42 mouse cellular contexts compared by ENCODE assay signal in the genomic region with DNA sequence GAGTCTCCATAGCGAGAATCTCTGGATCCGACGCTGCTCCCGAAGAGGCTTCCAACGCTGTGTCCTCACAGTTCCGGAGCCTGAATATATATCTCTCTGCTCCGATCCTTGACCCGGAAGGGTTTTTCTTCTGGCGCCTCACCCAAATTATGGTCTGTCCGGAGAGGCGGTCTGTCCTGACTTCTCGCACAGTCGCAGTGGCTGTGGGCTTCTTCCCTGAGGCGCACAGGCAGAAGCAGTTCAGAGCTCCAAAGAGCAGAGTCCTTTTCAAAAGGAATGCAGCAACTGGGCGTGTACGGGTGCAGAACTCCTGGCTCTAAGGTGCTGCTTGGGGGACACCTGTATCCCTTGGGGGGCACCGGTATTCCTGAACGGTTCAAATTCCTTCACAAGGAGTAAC. TPM values are rescaled to one million over a fixed set of nuclear protein-coding genes. Genes with fewer than 3 reads are reported as not detected.
"Had no signal": no experiment of that assay in that cellular context is flagged by ENCODE, and none has a peak within 500 bp of the region (broad histone marks: within the 10 kb centered on the region; RNA-seq: fewer than 3 reads in every experiment).

A gene (minus strand): TSS at position 101 of the 400 bp plus-strand sequence.

RNA-seq across cellular contexts. Expression of the gene that starts here (rescaled TPM):
- total RNA-seq: heart, postnatal 10 days; heart, postnatal 14 days; heart, postnatal 25 days; heart, postnatal 36 days; heart, postnatal 4 days; hematopoietic stem cell, adult 5-6 weeks; hindbrain, postnatal 0 days; layer of hippocampus, adult 18-20 months; layer of hippocampus, adult 2 months; layer of hippocampus, adult 8-10 months; layer of hippocampus, postnatal 10 days; layer of hippocampus, postnatal 14 days; layer of hippocampus, postnatal 25 days; layer of hippocampus, postnatal 36 days; left cerebral cortex, adult 18-20 months; left cerebral cortex, adult 2 months; left cerebral cortex, adult 8-10 months had no signal
- polyA plus RNA-seq: heart, embryonic 11.5 days; heart, embryonic 12.5 days; heart, embryonic 13.5 days; heart, embryonic 14.5 days; heart, embryonic 15.5 days; heart, embryonic 16.5 days; heart, postnatal 0 days; hindbrain, embryonic 10.5 days; hindbrain, embryonic 11.5 days; hindbrain, embryonic 12.5 days; hindbrain, embryonic 13.5 days; hindbrain, embryonic 14.5 days; hindbrain, embryonic 15.5 days; hindbrain, embryonic 16.5 days; hindbrain, postnatal 0 days; inflammation-experienced regulatory T-cells, adult 6 months; intestine, embryonic 14.5 days; intestine, embryonic 15.5 days; intestine, embryonic 16.5 days; intestine, postnatal 0 days; kidney, adult 2 months; kidney, embryonic 14.5 days; kidney, embryonic 15.5 days; kidney, embryonic 16.5 days; kidney, postnatal 0 days; large intestine, adult 2 months had no signal
